Mouse (Mus musculus) heart, postnatal 25 days (tissue): ENCODE results near the gene Rplp2. TPM values are rescaled to one million over a fixed set of nuclear protein-coding genes. Genes with fewer than 3 reads are reported as not detected.
A peak's percentile ranks its signal among the peaks of the same experiment; 100 is the strongest.
"Not testable (repeated sequence)": the region's sequence is repeated elsewhere in the genome, so short reads cannot be mapped to it uniquely, and the experiment has no call there.

Experiments used
- DNase-seq: peaks from one replicate; pipeline ENCODE4 v3.0.0; 2022; ENCODE audit warnings: low spot score
- intact Hi-C: fragments of 180-260 bp; cut with DNase I; formaldehyde crosslinking; loops from one replicate; pipeline ENCODE4 v1.15.1; 2025
- total RNA-seq, 2 experiments: library from RNA; stranded (reverse); gene quantifications; 2 replicates each; pipeline ENCODE4 v1.2.3; 2021

Gene Rplp2
- total RNA-seq, 2 experiments from 2014 or later: 862 to 950 TPM

DNA sequence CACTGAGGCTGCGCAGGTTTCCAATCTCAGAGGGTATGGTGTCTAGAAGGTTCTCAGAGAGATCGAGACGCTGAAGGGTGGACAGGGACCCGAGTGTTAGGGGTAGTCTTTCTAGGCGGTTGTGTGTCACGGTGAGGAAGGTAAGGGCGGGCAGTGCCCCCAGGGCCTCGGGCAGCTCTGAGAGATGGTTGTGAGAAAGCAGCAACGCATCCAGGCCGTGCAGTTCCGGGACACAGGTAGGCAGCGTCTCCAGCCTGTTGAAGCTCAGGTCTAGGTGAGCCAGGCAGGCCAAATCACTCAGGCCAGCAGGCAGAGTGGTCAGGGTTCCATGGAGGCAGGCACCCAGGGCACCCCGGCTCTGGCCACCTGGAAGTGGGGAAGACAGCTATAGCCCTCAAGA is 5.0 kb upstream of the Rplp2 start:
- no peak for DNase-seq
- intact Hi-C loops: no loop called here

DNA sequence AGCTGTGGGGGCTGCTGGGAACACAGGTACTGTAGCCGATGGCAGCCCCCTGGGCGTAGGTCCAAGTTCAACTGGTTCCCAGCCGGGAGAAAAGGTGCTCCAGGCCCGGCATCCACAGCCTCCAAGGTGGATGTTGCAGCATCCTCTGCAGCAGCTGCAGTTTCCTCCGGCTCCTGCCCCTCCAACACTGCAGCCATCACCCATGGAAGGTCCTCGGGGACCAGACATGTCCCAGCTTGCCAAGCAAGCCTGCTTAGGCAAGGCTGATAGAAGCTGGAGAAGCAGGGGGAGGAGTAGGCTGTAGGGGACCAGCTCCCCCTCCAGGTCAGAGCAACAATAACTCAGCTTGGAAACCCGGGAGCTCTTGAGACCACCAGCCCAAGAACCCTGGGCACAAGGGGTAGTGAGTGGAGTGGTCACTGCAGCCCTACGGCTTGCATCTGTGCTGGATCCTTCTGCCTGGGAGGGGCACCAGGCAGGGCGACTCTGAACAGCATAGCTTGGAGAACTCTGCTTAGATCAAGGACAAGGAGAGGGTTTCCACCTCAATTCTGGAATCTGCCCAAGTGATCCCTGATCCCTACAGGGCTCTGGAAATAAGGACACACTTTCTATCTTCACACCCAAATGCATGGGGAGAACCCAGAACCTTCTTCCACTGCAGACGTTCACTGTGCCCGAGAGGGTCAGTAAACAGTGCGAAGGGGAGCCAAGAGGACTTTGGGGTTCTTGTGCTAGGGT is 3.9 kb upstream of the Rplp2 start:
- DNase-seq: no peak
- intact Hi-C loops: no loop called here

- DNase-seq: no peak
- intact Hi-C loops: no loop called here
Measured at GRCm38 (mm10) chr7:141443828-141444237, 3.3 kb upstream of the Rplp2 start, which contains the start of gene Pidd1. Gene Pidd1 (minus strand): TSS chr7:141444025.

GRCm38 (mm10) chr7:141446374-141446773 is 796 bp upstream of the Rplp2 start:
- intact Hi-C loops, DNase-seq: not testable (repeated sequence)

DNA sequence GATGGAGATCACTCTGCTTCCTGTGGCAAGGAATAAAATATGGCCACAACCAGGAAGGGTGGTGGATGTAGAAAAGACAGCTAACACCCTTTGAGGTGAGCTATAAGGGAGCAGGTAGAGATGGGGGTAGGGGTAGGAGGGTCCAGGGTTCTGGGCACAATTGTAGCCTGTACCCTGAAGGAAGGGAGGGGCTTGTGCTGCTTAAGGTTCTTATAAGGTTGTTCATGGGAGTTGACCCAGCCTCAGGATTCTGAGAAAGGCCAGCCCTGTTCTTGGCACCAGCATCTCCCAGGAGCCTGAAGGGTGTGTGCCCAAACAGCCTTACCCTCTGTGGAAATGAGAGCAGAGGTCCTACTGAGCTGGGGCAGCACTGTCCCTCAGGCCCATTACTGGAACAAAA is 4.8 kb downstream of the Rplp2 start:
- DNase-seq: no peak
- intact Hi-C loops: no loop called here

- DNase-seq: no peak
- intact Hi-C loops: no loop called here
Measured at GRCm38 (mm10) chr7:141453636-141454035, 6.5 kb downstream of the Rplp2 start.

DNA sequence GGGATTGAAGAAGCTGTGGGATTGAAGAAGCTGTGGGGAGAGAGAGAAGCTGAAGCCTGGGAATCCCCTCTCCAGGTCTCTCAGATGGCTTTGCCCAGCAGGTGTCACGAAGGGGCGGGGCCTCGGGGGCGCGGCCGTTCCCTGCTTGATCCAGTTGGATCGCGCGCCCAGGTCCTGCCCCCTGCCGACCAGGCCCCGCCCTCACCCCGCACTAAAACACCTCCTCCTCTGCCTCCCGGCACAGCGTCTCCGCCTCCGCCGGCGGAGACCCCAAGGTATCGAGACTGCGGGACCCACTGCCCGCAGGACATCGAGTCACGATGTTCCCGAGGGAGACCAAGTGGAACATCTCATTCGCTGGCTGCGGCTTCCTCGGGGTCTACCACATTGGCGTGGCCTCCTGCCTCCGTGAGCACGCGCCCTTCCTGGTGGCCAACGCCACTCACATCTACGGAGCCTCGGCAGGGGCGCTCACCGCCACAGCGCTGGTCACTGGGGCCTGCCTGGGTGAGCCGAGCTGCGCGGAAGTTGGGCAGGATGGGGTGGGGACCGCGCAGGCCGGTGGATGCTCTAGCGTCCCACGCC is 7.9 kb downstream of the Rplp2 start, which contains the start of gene Pnpla2:
Pnpla2 (plus strand) TSS at position 232 of the 585 bp plus-strand sequence.
- DNase-seq: peak; percentile 89
- intact Hi-C loops: loop anchor here (5.0 kb wide), 1 partner anchor 43 kb away; the partner anchor contains the start of gene Gatd1

DNA sequence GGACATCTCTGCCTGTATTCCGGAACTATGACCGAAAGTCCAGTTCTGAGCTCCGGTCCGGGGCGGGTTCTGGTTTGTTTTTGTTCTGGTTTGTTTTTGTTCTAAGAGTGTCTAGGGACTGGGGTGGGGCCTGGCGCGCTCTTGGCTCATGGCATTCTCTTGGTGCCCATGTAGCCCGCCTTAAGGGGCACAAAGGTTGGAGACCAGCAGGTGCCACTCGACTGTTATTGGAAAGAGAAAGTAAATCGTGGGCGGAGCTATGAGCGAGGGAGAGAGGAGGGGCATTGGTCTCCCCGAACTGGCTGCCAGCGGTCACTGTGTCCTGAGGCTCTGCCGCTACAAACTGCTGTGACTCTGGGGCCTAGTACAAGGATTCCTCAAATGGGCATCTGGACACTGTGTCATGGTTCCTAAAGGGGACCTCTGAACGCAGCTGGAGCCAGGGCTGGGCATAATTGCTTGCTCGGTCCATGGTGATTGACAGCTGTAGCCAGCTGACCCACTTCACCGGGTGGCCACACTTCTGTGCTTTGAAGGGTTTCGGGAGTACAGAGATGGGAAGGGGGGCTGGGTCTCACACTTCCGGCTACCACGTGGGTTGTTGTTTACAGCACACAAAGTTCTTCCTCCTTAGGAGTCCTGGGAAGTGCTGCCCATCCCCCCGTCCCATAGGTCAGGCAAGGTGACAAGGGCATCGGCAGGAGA is 8.6 kb downstream of the Rplp2 start:
- peak; percentile 74 for DNase-seq
- intact Hi-C loops: loop anchor here (5.0 kb wide), 1 partner anchor 43 kb away; the partner anchor contains the start of gene Gatd1

GRCm38 (mm10) chr7:141456739-141457138 is 9.6 kb downstream of the Rplp2 start:
- intact Hi-C loops: loop anchor here (5.0 kb wide), 1 partner anchor 44 kb away; the partner anchor contains the start of gene Gatd1
- DNase-seq: no peak

GRCm38 (mm10) chr7:141457236-141457635 is 10.1 kb downstream of the Rplp2 start:
- DNase-seq: no peak

DNA sequence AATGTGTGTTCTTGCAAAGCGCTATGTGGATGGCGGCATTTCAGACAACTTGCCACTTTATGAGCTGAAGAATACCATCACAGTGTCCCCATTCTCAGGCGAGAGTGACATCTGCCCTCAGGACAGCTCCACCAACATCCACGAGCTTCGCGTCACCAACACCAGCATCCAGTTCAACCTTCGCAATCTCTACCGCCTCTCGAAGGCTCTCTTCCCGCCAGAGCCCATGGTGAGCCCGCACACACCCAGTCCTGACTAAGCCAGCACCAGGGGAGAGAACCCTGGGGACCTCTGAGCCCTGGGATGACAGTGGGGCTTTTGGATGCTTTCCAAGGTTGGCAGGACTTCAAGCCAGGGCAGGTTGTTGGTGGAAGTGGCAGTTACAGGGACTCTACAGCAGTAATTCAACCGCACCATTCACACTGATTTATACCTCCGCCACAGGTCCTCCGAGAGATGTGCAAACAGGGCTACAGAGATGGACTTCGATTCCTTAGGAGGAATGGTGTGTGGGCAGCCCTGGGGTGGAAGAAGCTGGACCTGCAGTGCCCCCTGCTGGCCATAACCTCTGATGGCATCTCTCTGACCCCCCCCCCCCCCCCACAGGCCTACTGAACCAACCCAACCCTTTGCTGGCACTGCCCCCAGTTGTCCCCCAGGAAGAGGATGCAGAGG is 11.0 kb downstream of the Rplp2 start:
- DNase-seq: no peak
- intact Hi-C loops: loop anchor here (5.0 kb wide), 1 partner anchor 46 kb away; the partner anchor contains the start of gene Gatd1

More at GRCm38 (mm10) chr7:141457236-141457635, 10.1 kb downstream of the Rplp2 start:
- intact Hi-C loops: loop anchor here (5.0 kb wide), 1 partner anchor 45 kb away; the partner anchor contains the start of gene Gatd1

DNA sequence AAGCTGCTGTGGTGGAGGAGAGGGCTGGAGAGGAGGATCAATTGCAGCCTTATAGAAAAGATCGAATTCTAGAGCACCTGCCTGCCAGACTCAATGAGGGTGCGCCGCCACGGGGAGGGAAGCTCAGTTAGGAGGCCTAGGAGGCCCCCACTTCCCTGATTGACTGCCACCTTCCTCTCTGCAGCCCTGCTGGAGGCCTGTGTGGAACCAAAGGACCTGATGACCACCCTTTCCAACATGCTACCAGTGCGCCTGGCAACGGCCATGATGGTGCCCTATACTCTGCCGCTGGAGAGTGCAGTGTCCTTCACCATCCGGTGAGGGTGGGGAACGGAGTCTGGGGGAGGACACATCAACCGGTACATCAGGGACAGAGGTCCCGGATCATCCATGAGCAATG is 11.5 kb downstream of the Rplp2 start:
- no peak for DNase-seq
- intact Hi-C loops: loop anchor here (5.0 kb wide), 1 partner anchor 46 kb away; the partner anchor contains the start of gene Gatd1

GRCm38 (mm10) chr7:141459301-141459711 is 12.1 kb downstream of the Rplp2 start:
- no peak for DNase-seq
- intact Hi-C loops: loop anchor here (5.0 kb wide), 1 partner anchor 47 kb away; the partner anchor contains the start of gene Gatd1

GRCm38 (mm10) chr7:141460001-141460390 is 12.8 kb downstream of the Rplp2 start:
- no peak for DNase-seq
- intact Hi-C loops: no loop called here

DNA sequence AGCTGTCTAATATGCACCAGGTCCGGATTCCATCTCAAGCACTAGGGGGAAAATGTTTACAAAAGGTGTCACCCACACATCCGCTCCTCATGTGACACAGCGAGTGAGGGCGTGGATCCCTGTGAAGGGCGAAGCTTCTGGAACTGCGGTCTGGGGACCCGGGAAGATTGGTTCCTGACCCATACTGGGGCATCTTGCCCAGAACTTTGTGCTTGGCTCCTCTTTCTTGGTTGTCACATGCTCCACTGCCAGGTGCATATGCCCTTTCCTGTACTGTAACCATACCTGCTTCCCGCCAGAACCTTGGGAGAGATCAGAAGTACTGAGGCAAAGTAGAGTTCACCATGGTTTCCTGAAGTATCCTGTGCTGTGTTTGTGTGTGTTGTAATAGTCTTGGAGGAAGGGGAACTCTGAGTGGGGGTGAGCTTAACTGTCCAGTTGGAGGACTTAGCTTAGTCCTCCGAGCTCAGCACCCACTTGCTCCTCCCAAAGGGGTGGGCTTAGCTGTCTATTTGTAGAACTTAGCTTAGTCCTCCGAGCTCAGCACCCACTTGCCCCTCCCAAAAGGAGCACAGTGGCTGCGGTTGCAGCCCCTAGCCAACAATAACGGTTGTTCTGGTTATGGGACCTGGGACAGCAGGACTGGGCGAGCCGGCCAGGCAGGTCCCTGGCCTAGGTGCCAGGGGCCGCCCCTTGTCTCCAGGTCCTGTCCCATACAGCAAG is 13.4 kb downstream of the Rplp2 start, which contains the start of gene Cracr2b:
Cracr2b (plus strand) TSS at position 704 of the 723 bp plus-strand sequence.
- intact Hi-C loops: no loop called here
- no peak for DNase-seq

GRCm38 (mm10) chr7:141461521-141462332 is 14.6 kb downstream of the Rplp2 start:
- intact Hi-C loops: no loop called here
- no peak for DNase-seq

GRCm38 (mm10) chr7:141462333-141462821 is 15.2 kb downstream of the Rplp2 start:
- DNase-seq: no peak
- intact Hi-C loops: no loop called here
